Mouse (Mus musculus) left cerebral cortex, adult 11 months (tissue): ENCODE data around the gene Fars2.

Experiments used
- DNase-seq: peaks from one replicate; pipeline ENCODE4 v3.0.0; 2022; ENCODE audit warnings: low spot score

The Fars2 gene

GRCm38 (mm10) chr13:36731931-36732461 is 614.8 kb downstream of the Fars2 start:
- DNase-seq, result no peak

DNA sequence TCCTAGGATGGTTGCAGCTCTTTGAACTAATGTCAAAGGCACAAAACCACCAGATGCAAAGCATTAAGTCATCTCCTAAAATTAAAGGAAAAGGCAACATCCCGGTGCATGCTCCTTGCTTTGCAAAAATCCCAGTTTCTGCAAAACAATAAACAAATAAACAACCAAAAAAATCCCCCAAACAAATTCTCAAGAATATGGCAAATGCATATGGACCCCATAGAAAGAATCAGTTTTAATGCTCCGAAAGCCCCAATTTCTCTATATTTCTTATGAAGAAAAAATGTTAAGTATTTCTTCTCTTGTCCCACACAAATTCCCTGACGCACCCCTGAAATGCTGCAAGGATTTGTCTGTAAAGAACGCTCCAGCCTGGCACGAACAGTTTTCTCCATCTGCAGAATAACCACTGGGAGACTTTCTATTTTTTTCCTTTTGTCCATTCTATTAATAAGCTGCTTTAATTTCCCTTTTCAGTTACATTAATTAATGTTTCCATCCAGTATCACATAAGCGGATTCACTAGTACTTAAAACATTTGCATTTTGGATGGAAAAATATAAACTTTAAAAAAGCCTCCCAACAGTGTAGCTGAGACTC is 615.8 kb downstream of the Fars2 start:
- no peak for DNase-seq

- DNase-seq, result no peak
These were observed 616.4 kb downstream of the Fars2 start for GRCm38 (mm10) chr13:36733566-36733965.

- DNase-seq, result no peak
These were observed 616.9 kb downstream of the Fars2 start for GRCm38 (mm10) chr13:36733989-36734690.

GRCm38 (mm10) chr13:36734731-36735571 is 617.7 kb downstream of the Fars2 start, which contains the start of gene Nrn1:
TSS of gene Nrn1 (minus strand) at chr13:36735131.
- DNase-seq, result no peak

DNA sequence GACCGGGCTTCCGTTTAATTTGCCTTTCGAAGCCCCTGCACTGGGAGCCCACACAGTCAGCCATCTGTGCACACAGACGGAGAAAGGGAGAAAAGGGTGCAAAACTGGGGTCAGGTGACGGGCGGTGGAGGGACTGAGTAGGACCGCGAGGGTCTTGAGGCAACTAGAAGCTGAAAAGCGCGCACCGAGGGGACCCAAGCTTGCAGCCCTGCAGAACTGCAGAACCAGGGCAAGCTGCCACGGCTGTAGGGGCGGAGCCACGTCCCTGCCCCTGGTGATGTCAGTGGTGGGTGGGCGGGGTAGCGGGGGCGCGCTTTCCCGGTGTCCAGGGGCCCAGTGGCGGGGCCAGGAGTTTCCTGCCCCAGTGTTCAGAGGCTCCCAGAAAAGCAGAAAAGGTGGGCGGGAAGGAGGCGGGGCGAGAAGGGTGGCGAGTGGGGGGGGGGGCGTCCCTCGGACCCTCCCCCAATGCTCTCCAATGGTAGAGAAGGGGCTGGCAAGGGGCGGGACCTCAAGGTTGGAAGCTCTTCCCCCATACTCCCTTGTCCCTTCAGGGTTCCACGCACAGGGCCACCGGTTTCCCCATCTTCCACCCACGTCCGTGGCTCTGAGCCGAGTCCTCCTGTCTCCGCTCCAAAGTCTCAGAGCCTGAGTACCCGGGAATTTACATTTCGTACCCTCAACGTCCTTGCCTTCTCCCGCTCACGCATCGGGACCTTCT is 618.8 kb downstream of the Fars2 start:
- DNase-seq, result no peak

GRCm38 (mm10) chr13:36736619-36736996 is 619.4 kb downstream of the Fars2 start:
- no peak for DNase-seq

DNA sequence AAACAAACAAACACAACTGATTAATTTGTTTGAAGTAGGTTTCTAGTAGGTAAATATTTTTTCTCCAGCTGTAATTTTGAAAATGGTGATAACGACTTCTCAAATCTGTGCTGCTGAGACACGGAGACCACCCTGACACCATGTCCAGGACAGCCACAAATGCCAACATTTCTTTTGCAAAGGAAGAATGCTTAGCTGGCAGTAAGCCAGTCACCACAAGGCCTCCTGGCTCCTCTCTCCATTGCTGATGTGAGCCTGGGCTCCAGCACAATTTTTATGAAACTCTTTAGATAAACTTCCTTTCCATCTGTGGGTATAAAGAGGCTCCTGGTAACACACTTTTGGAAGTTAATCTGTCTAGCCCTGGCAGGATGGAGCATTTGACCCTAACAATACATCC is 632.8 kb downstream of the Fars2 start:
- no peak for DNase-seq

DNA sequence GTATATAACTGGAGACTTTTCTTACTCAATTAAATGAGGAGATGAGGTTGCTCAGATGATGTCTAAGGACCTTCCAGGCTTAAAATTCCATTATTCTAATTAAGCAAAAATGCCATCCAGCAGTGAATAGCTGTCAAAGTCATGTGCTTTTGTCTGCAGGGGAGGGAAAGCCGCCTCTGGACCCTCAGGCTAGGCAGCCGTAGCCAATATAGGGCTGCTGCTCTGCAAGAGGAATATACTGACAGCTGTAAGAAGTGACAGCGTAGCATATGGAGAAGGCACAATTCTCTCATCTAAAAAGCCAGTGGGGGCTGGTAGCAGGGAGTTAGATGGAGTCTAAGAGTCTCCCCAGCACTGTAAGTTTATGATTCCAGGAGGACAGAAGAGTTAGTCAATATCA is 634.6 kb downstream of the Fars2 start:
- DNase-seq, result no peak

DNA sequence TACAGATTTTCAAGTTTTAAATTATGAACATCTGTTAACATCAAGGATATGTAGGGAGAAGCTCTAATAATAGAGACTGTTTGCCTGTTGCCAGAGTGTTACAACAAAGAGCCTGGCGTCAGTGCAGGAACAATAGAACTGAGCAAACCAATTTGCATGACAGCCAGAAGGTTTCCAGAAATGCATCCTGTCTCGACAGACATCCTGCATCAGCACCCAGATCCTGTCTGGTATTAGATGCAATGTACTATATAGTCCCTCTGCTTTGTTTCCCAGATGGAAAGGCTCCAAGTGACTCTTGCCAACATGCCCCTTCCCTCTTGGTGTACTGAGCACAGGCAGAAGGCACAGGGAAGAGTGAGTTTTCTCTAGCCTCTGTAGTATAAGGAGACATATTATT is 649.6 kb downstream of the Fars2 start:
- DNase-seq, result no peak
